Mouse (Mus musculus) small intestine, adult 2 months (tissue): ENCODE measurements around the gene Samd4. TPM values are rescaled to one million over a fixed set of nuclear protein-coding genes. Genes with fewer than 3 reads are reported as not detected.

Source experiments
- H3K27ac ChIP-seq: fragments of 200-500 bp; 2 replicates; pipeline ENCODE4 v1.5.1; 2012; ENCODE audit warnings: low read depth, low read length, control low read depth, inconsistent platforms; ENCODE audit not compliant: insufficient read depth
- H3K27me3 ChIP-seq: fragments of 200-500 bp; 2 replicates; pipeline ENCODE4 v1.6.1; 2012; ENCODE audit warnings: mild to moderate bottlenecking, moderate library complexity, low read length, inconsistent platforms; ENCODE audit not compliant: control insufficient read depth, insufficient read depth
- H3K36me3 ChIP-seq: fragments of 200-500 bp; 2 replicates; pipeline ENCODE4 v1.6.1; 2012; ENCODE audit warnings: mild to moderate bottlenecking, low read length, control low read depth, inconsistent platforms; ENCODE audit not compliant: control insufficient read depth, insufficient read depth
- H3K4me1 ChIP-seq: fragments of 200-500 bp; 2 replicates; pipeline ENCODE4 v1.6.1; 2012; ENCODE audit warnings: low read length, inconsistent platforms, mixed read lengths; ENCODE audit not compliant: control insufficient read depth, insufficient read depth, insufficient read length
- H3K4me3 ChIP-seq: fragments of 200-500 bp; 2 replicates; pipeline ENCODE4 v1.5.1; 2012; ENCODE audit warnings: low read depth, mild to moderate bottlenecking, control low read depth, inconsistent platforms, low read length, moderate library complexity
- CTCF ChIP-seq: fragments of 200-500 bp; IDR thresholded peaks from 2 replicates; pipeline ENCODE4 v1.5.1; 2012; ENCODE audit warnings: low read depth, mild to moderate bottlenecking, control low read depth, inconsistent platforms, low read length, moderate library complexity, mixed read lengths; ENCODE audit not compliant: insufficient replicate concordance, insufficient read length; ENCODE audit errors: extremely low read depth
- POLR2A ChIP-seq: fragments of 200-500 bp; IDR thresholded peaks from 2 replicates; pipeline ENCODE4 v1.6.1; 2012; ENCODE audit warnings: low read depth, mild to moderate bottlenecking, control low read depth, inconsistent platforms, low read length, moderate library complexity
- WGBS: fragments of 180-500 bp; shearing (Covaris S2); methylation state at CpG from one replicate; pipeline ENCODE4 v1.1.7; 2018; 5-methylcytosine and 5-hydroxymethylcytosine counted together
- polyA plus RNA-seq: library from polyadenylated mRNA; depleted of rRNA; stranded (reverse); fragments of >200 nt; gene quantifications from 2 replicates; pipeline ENCODE4 v1.2.3, GENCODE M21; 2012

Samd4 gene
- polyA plus RNA-seq, 1 experiment, result 3.2 TPM

GRCm38 (mm10) chr14:47041699-47042098 lies 159.0 kb downstream of the Samd4 start:
- Histone ChIP-seq H3K4me1 (no peaks in the 10 kb centered on the region), H3K27me3 (no peaks in the 10 kb centered on the region), H3K36me3 (no peaks in the 10 kb centered on the region), H3K27ac (no peak overlapping the region), H3K4me3 (no peak overlapping the region)
- 89% methylated on average over 3 of the region's 3 CpGs for WGBS
- TF ChIP-seq CTCF, result no peak

DNA sequence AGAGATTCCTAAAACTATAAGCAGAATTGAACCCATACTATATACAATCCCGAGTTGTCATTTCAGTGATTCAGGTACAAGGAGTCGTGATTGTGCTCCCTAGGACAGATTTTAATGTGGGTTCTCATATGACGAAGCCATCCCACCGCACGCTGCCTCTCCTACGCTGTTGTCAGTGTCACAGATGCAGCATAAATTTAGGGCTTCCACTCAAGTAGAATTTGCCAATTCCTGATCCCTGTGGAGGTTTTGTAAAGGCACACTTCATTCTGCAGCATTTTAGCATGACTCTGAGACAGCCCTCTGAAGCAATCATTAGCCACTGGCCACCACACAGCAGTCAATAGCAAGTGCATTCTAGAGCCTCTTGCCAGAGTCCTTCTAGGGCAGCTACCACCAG lies 166.4 kb downstream of the Samd4 start:
- 89% methylated on average over 6 of the region's 6 CpGs for WGBS

GRCm38 (mm10) chr14:47051743-47052610 lies 169.3 kb downstream of the Samd4 start:
- Histone ChIP-seq H3K36me3 (no peaks in the 10 kb centered on the region), H3K4me1 (no peaks in the 10 kb centered on the region), H3K27ac (no peak overlapping the region), H3K27me3 (no peaks in the 10 kb centered on the region), H3K4me3 (no peak overlapping the region)
- TF ChIP-seq POLR2A, result no peak
- no peak for TF ChIP-seq CTCF
- WGBS, result 91% methylated on average over 5 of the region's 5 CpGs

More for the DNA sequence above, 166.4 kb downstream of the Samd4 start:
- H3K27me3 ChIP-seq, result no peaks in the 10 kb centered on the region
- no peaks in the 10 kb centered on the region for H3K4me1 ChIP-seq
- H3K4me3 ChIP-seq, result no peak overlapping the region
- TF ChIP-seq POLR2A, result no peak
- TF ChIP-seq CTCF, result no peak
- H3K36me3 ChIP-seq, result no peaks in the 10 kb centered on the region
- no peak overlapping the region for H3K27ac ChIP-seq

GRCm38 (mm10) chr14:47053101-47053500 lies 170.4 kb downstream of the Samd4 start:
- H3K27me3 ChIP-seq, result no peaks in the 10 kb centered on the region
- no peaks in the 10 kb centered on the region for H3K36me3 ChIP-seq
- H3K4me3 ChIP-seq, result no peak overlapping the region
- H3K27ac ChIP-seq, result no peak overlapping the region
- H3K4me1 ChIP-seq, result no peaks in the 10 kb centered on the region
- WGBS, result 94% methylated on average over 1 of the region's 1 CpGs
- TF ChIP-seq CTCF (no peak), POLR2A (no peak)

DNA sequence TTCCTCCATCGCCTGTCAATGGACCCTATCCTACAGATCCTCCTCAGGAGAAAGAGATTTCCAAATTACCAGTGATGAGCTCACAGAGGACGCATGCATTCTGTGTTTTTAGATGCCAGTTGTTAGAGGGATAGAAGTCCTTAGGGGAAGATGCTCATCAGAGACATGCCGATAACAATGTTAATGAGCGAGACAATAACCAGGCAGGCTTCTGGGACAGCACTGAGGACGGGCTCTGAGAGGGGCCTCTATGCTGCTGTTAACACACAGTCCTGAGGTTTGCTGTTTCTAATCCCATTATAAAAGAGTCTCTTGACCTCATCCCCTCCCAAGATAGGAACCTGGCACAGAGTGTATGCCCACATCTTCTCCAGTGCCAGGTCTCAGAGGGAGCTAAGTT lies 171.2 kb downstream of the Samd4 start:
- H3K4me1 ChIP-seq, result no peaks in the 10 kb centered on the region
- TF ChIP-seq CTCF, result no peak
- no peak for TF ChIP-seq POLR2A
- no peaks in the 10 kb centered on the region for H3K27me3 ChIP-seq
- 84% methylated on average over 5 of the region's 5 CpGs for WGBS
- no peaks in the 10 kb centered on the region for H3K36me3 ChIP-seq
- H3K27ac ChIP-seq, result no peak overlapping the region
- no peak overlapping the region for H3K4me3 ChIP-seq

GRCm38 (mm10) chr14:47058969-47059368 lies 176.3 kb downstream of the Samd4 start:
- H3K27me3 ChIP-seq, result no peaks in the 10 kb centered on the region
- H3K36me3 ChIP-seq, result no peaks in the 10 kb centered on the region
- TF ChIP-seq POLR2A, result no peak
- TF ChIP-seq CTCF, result no peak
- no peak overlapping the region for H3K27ac ChIP-seq
- no peaks in the 10 kb centered on the region for H3K4me1 ChIP-seq
- H3K4me3 ChIP-seq, result no peak overlapping the region
- 87% methylated on average over 2 of the region's 2 CpGs for WGBS

GRCm38 (mm10) chr14:47065067-47065466 lies 182.4 kb downstream of the Samd4 start:
- no peak overlapping the region for H3K27ac ChIP-seq
- H3K27me3 ChIP-seq, result no peaks in the 10 kb centered on the region
- H3K4me3 ChIP-seq, result no peak overlapping the region
- H3K36me3 ChIP-seq, result no peaks in the 10 kb centered on the region
- WGBS, result 73% methylated on average over 5 of the region's 5 CpGs
- TF ChIP-seq POLR2A (no peak), CTCF (no peak)
- H3K4me1 ChIP-seq, result no peaks in the 10 kb centered on the region
